Mouse (Mus musculus): Measurements from ENCODE around the gene Arhgef25. TPM values are rescaled to one million over a fixed set of nuclear protein-coding genes. Genes with fewer than 3 reads are reported as not detected.

Gene Arhgef25
- polyA plus RNA-seq, 1 experiment, result 18.6 TPM

DNA sequence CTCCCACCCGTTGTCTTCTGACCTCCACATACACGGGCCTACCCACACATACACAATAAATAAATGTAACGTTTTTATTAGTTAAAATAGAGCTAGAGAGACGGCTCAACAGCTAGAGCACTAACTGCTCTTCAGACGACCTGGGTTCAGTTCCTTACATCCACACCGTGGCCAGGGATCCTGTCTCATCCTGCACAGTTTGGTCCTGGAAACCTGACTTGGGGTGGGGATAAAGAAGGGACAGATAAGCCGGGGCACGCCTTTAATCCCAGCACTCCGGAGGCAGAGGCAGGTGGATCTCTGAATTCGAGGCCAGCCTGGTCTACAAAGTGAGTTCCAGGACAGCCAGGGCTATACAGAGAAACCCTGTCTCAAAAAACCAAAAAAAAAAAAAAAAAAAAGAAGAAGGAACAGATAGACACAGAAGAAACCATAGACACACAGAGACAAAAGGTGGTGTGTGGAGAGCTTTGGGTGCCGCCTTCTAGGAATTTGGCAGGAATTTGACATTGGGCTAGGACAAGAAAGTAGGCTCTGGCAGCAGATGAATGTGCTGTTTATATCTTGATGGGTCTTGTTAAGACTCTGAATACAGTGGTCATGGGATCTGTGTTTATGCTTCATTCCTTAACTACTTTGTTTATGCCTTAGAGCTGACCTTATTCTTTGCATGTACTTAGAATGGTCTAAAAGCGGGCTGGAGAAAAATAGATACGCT lies 24.0 kb upstream of the Arhgef25 start:
- Histone ChIP-seq H3K4me1 (ENCODE audit: control insufficient read depth, insufficient read depth, low read length) (peaks cover 6% of the 10 kb centered on the region), H3K27me3 (ENCODE audit: control insufficient read depth, insufficient read depth, low read length) (no peaks in the 10 kb centered on the region), H3K4me3 (ENCODE audit: control insufficient read depth, low read depth, low read length) (no peak overlapping the region), H3K27ac (ENCODE audit: control insufficient read depth, insufficient read depth, low read depth, low read length) (no peak overlapping the region), H3K36me3 (ENCODE audit: control insufficient read depth, insufficient read depth, low read length) (no peaks in the 10 kb centered on the region)
- TF ChIP-seq CTCF (IDR thresholded peaks at IDR 0.05; ENCODE audit: control insufficient read depth, insufficient read depth, insufficient replicate concordance, low read depth, low read length), result no peak
- no peak for TF ChIP-seq POLR2A (IDR thresholded peaks at IDR 0.05; ENCODE audit: control insufficient read depth, low read depth, low read length)

DNA sequence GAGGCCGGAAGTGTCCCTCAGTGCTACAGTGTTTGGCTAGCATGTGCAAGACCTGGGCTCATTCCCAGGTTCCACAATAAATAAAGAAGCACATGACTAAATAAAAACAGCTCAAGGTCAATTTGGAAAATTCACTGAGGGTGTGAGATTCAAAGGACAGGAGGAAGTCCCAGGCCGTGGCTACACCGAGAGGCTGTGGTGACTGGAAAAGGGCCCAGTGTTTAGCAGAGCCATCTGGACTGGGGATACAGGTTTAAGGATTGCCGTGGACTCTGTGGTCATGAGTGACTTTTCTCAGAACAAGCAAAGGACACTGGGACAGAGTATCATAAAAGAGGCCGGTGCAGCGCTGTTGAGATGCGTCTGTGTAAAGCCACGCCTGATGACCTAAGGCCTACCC lies 23.4 kb upstream of the Arhgef25 start:
- Histone ChIP-seq H3K4me1 (ENCODE audit: control insufficient read depth, insufficient read depth, low read length) (peaks cover 6% of the 10 kb centered on the region), H3K27ac (ENCODE audit: control insufficient read depth, insufficient read depth, low read depth, low read length) (no peak overlapping the region), H3K36me3 (ENCODE audit: control insufficient read depth, insufficient read depth, low read length) (no peaks in the 10 kb centered on the region), H3K4me3 (ENCODE audit: control insufficient read depth, low read depth, low read length) (no peak overlapping the region), H3K27me3 (ENCODE audit: control insufficient read depth, insufficient read depth, low read length) (no peaks in the 10 kb centered on the region)
- TF ChIP-seq POLR2A (IDR thresholded peaks at IDR 0.05; ENCODE audit: control insufficient read depth, low read depth, low read length) (no peak), CTCF (IDR thresholded peaks at IDR 0.05; ENCODE audit: control insufficient read depth, insufficient read depth, insufficient replicate concordance, low read depth, low read length) (no peak)

DNA sequence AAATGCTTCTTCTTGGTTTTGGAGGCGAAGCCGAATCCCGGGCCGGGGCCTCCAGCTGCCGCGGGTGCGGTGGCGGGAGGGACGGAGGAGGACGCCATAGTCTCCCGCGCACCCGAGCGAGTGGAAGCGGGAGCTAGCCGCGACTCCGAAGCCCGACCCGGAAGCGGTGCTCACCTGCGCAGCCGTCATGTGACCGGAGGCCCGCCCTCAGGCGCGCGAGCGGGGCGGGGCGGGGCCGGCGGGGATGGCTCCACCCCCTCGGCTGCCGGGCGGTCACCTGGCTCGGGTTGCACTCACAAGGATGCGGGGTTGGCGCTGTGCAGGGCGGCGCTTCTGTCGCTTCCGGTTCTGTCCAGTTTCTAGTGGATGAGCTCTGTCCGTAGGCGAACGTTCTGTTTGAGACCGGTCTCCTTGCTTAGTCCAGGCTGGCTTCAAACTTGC lies 21.6 kb upstream of the Arhgef25 start, which contains the start of gene Pip4k2c:
TSS of gene Pip4k2c (minus strand) at position 172 of the 441 bp plus-strand sequence.
- Histone ChIP-seq H3K27me3 (ENCODE audit: control insufficient read depth, insufficient read depth, low read length) (no peaks in the 10 kb centered on the region), H3K4me1 (ENCODE audit: control insufficient read depth, insufficient read depth, low read length) (peaks cover 6% of the 10 kb centered on the region), H3K4me3 (ENCODE audit: control insufficient read depth, low read depth, low read length) (peak within 1 kb of the TSS; percentile 94), H3K27ac (ENCODE audit: control insufficient read depth, insufficient read depth, low read depth, low read length) (peak within 1 kb of the TSS; percentile 69), H3K36me3 (ENCODE audit: control insufficient read depth, insufficient read depth, low read length) (no peaks in the 10 kb centered on the region)
- TF ChIP-seq CTCF (IDR thresholded peaks at IDR 0.05; ENCODE audit: control insufficient read depth, insufficient read depth, insufficient replicate concordance, low read depth, low read length) (no peak), POLR2A (IDR thresholded peaks at IDR 0.05; ENCODE audit: control insufficient read depth, low read depth, low read length) (peak; percentile 88)

DNA sequence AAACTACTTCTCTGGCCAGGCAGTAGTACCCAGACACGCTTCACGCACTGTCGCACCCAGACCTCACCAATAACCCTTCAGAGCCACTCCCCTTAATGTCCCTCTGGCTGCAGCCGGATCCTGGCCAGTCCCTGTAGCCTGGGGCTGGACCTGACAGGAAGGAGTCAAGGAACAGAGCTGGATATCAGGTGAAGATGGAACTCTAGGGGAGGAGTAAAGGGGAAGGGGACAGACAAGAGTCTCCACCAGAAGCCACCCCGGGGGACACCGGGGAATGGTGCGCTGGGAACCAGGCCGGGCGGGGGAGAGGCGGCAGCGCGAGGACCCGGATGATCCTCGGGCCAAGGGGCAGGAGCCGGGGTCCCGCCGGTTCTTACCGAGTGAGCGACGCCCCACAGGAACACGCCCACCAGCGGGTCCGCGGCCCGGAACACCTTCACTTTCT lies 21.1 kb upstream of the Arhgef25 start:
- H3K27me3 ChIP-seq (ENCODE audit: control insufficient read depth, insufficient read depth, low read length), result no peaks in the 10 kb centered on the region
- peak overlapping the region; percentile 94 for H3K4me3 ChIP-seq (ENCODE audit: control insufficient read depth, low read depth, low read length)
- H3K27ac ChIP-seq (ENCODE audit: control insufficient read depth, insufficient read depth, low read depth, low read length), result peak overlapping the region; percentile 69
- peaks cover 6% of the 10 kb centered on the region for H3K4me1 ChIP-seq (ENCODE audit: control insufficient read depth, insufficient read depth, low read length)
- TF ChIP-seq POLR2A (IDR thresholded peaks at IDR 0.05; ENCODE audit: control insufficient read depth, low read depth, low read length) (no peak), CTCF (IDR thresholded peaks at IDR 0.05; ENCODE audit: control insufficient read depth, insufficient read depth, insufficient replicate concordance, low read depth, low read length) (no peak)
- no peaks in the 10 kb centered on the region for H3K36me3 ChIP-seq (ENCODE audit: control insufficient read depth, insufficient read depth, low read length)

DNA sequence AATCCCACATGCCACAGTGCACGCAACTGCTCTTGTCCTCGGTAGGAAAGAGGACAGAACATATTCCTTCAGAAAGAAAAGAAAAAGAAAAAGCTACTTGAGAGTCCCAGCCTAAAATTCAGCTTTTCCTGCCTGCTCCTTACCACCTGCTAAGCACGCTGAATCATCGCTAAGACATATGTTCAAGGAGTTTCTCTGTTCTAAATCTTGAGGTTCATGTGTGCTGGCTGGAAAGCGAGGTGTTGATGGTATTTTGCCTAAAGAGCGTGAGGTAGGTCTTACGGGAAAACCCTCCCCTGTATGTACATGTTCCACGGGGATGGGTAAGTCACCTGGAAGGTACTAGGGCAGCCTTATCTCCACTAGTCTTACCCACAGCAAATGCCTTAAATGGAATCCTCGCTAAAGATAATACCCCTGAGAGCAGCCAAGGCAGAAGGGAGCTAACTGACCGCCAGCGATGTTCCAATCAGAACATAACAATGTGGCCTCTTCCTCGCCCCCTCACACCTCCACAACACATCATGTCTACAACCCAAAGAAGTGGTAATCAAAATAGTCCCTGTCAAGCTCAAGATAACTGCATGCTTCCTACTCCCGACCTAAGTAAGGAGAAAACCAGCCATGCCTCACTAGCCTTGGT lies 20.2 kb upstream of the Arhgef25 start:
- H3K27ac ChIP-seq (ENCODE audit: control insufficient read depth, insufficient read depth, low read depth, low read length), result no peak overlapping the region
- peaks cover under 1% of the 10 kb centered on the region; the same call in 1 of the 2 replicates for H3K36me3 ChIP-seq (ENCODE audit: control insufficient read depth, insufficient read depth, low read length)
- no peaks in the 10 kb centered on the region for H3K27me3 ChIP-seq (ENCODE audit: control insufficient read depth, insufficient read depth, low read length)
- TF ChIP-seq CTCF (IDR thresholded peaks at IDR 0.05; ENCODE audit: control insufficient read depth, insufficient read depth, insufficient replicate concordance, low read depth, low read length) (no peak), POLR2A (IDR thresholded peaks at IDR 0.05; ENCODE audit: control insufficient read depth, low read depth, low read length) (no peak)
- no peak overlapping the region for H3K4me3 ChIP-seq (ENCODE audit: control insufficient read depth, low read depth, low read length)
- H3K4me1 ChIP-seq (ENCODE audit: control insufficient read depth, insufficient read depth, low read length), result peaks cover 6% of the 10 kb centered on the region

DNA sequence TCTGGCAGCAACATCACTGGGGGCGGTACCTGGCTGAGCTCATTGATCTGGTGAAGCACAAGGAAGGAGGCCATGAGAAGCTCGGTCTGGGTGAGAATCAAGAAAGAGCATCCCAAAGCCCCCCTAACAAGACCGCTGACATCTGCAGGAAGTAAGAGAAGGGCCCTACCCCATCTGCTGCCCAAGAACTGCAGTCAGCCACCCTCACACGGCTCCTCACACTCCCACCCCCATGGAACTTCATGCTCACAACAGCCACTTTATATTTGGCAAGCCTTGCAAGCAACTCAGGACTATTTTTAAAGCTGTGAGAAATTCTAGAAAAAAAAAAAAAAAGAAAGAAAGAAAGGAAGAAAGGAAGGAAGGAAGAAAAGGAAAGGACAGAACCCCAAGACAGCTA lies 19.0 kb upstream of the Arhgef25 start:
- peaks cover 1% of the 10 kb centered on the region; the same call in 1 of the 2 replicates for H3K36me3 ChIP-seq (ENCODE audit: control insufficient read depth, insufficient read depth, low read length)
- no peak overlapping the region for H3K27ac ChIP-seq (ENCODE audit: control insufficient read depth, insufficient read depth, low read depth, low read length)
- no peaks in the 10 kb centered on the region for H3K27me3 ChIP-seq (ENCODE audit: control insufficient read depth, insufficient read depth, low read length)
- TF ChIP-seq POLR2A (IDR thresholded peaks at IDR 0.05; ENCODE audit: control insufficient read depth, low read depth, low read length), result no peak
- no peak for TF ChIP-seq CTCF (IDR thresholded peaks at IDR 0.05; ENCODE audit: control insufficient read depth, insufficient read depth, insufficient replicate concordance, low read depth, low read length)
- H3K4me3 ChIP-seq (ENCODE audit: control insufficient read depth, low read depth, low read length), result no peak overlapping the region
- H3K4me1 ChIP-seq (ENCODE audit: control insufficient read depth, insufficient read depth, low read length), result peaks cover 6% of the 10 kb centered on the region

DNA sequence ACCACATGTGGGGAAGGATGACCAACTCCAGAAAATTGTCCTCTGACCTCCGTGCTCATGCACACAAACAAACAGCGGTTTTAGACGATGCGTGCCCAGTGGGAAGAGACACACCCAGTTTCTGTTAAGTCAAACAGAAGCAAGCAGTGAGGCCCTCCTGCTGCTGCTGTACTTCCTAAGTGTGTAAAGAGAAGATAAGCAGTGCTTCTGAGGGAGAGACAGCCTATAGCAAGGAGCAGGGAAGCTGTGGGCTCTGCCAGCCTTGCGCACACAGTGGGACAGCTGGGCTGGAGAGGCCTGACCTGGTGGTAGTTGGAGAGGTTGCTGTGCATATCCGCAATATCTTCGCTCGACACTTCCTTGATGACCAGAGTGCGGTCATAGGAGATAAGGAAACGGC lies 15.5 kb upstream of the Arhgef25 start:
- no peak for TF ChIP-seq CTCF (IDR thresholded peaks at IDR 0.05; ENCODE audit: control insufficient read depth, insufficient read depth, insufficient replicate concordance, low read depth, low read length)
- no peak for TF ChIP-seq POLR2A (IDR thresholded peaks at IDR 0.05; ENCODE audit: control insufficient read depth, low read depth, low read length)
- Histone ChIP-seq H3K27me3 (ENCODE audit: control insufficient read depth, insufficient read depth, low read length) (no peaks in the 10 kb centered on the region), H3K27ac (ENCODE audit: control insufficient read depth, insufficient read depth, low read depth, low read length) (no peak overlapping the region), H3K36me3 (ENCODE audit: control insufficient read depth, insufficient read depth, low read length) (peaks cover 1% of the 10 kb centered on the region; the same call in 1 of the 2 replicates), H3K4me3 (ENCODE audit: control insufficient read depth, low read depth, low read length) (no peak overlapping the region), H3K4me1 (ENCODE audit: control insufficient read depth, insufficient read depth, low read length) (peaks cover under 1% of the 10 kb centered on the region; the same call in 1 of the 2 replicates)

All from testis, adult 2 months (tissue).